Mouse (Mus musculus) heart, adult 2 months (tissue): ENCODE data around the gene Cacna1a. TPM values are rescaled to one million over a fixed set of nuclear protein-coding genes. Genes with fewer than 3 reads are reported as not detected.

Source experiments
- DNase-seq, 2 experiments: peaks; one replicate each; pipeline ENCODE4 v3.0.0; 2021
- H3K27ac ChIP-seq: fragments of 200-600 bp; 2 replicates; pipeline ENCODE4 v1.8.1; 2022
- H3K27me3 ChIP-seq: fragments of 200-500 bp; 2 replicates; pipeline ENCODE4 v1.6.1; 2012; ENCODE audit warnings: mild to moderate bottlenecking, low read length, inconsistent platforms, mixed read lengths; ENCODE audit not compliant: control insufficient read depth, insufficient read depth
- H3K36me3 ChIP-seq: fragments of 200-500 bp; 2 replicates; pipeline ENCODE4 v1.6.1; 2012; ENCODE audit warnings: low read length, inconsistent platforms; ENCODE audit not compliant: control insufficient read depth, insufficient read depth
- H3K4me1 ChIP-seq: fragments of 200-500 bp; 2 replicates; pipeline ENCODE4 v1.6.1; 2011; ENCODE audit warnings: low read length; ENCODE audit not compliant: control insufficient read depth, insufficient read depth
- H3K4me3 ChIP-seq: fragments of 200-600 bp; 2 replicates; pipeline ENCODE4 v1.8.1; 2022
- H3K79me2 ChIP-seq: fragments of 200-500 bp; replicated peaks from 2 replicates; pipeline ENCODE4 v1.6.1; 2012; ENCODE audit warnings: mild to moderate bottlenecking, inconsistent platforms, low read length, moderate library complexity, mixed read lengths; ENCODE audit not compliant: control insufficient read depth, insufficient read depth
- H3K9ac ChIP-seq: fragments of 200-500 bp; 2 replicates; pipeline ENCODE4 v1.6.1; 2012; ENCODE audit warnings: low read depth, mild to moderate bottlenecking, control low read depth, inconsistent platforms, low read length, mixed read lengths
- CTCF ChIP-seq: fragments of 200-600 bp; IDR thresholded peaks from 2 replicates; pipeline ENCODE4 v1.8.1; 2022; ENCODE audit warnings: antibody characterized with exemption, mild to moderate bottlenecking, moderate library complexity
- EP300 ChIP-seq: fragments of 200-500 bp; IDR thresholded peaks from 2 replicates; pipeline ENCODE4 v1.6.1; 2011; ENCODE audit warnings: low read depth, low read length, control low read depth; ENCODE audit not compliant: insufficient read depth
- POLR2A ChIP-seq: fragments of 200-500 bp; IDR thresholded peaks from 2 replicates; pipeline ENCODE4 v1.6.1; 2011; ENCODE audit warnings: mild to moderate bottlenecking, low read depth, low read length, control low read depth; ENCODE audit not compliant: insufficient read depth
- WGBS: fragments of 180-500 bp; shearing (Covaris S2); methylation state at CpG from one replicate; pipeline ENCODE4 v1.1.7; 2018; 5-methylcytosine and 5-hydroxymethylcytosine counted together
- intact Hi-C: fragments of 180-260 bp; cut with DNase I; formaldehyde crosslinking; loops from one replicate; pipeline ENCODE4 v1.15.1; 2025
- polyA plus RNA-seq: library from polyadenylated mRNA; depleted of rRNA; stranded (reverse); fragments of >200 nt; gene quantifications from 2 replicates; pipeline ENCODE4 v1.2.3, GENCODE M21; 2012
- total RNA-seq, 2 experiments: library from RNA; stranded (reverse); gene quantifications; 2 replicates each; pipeline ENCODE4 v1.2.3; 2021

Cacna1a gene
- total and polyA plus RNA-seq, 3 experiments, result 2.5 to 4.4 (median 2.7) TPM

- 80% methylated on average over 4 of the region's 4 CpGs for WGBS
Observed at GRCm38 (mm10) chr8:84370972-84371371, 17.3 kb upstream of the Cacna1a start.

GRCm38 (mm10) chr8:84375038-84375437, 13.2 kb upstream of the Cacna1a start:
- no peak for DNase-seq
- WGBS, result 30% methylated on average over 5 of the region's 5 CpGs
- intact Hi-C loops, result no loop called here
- Histone ChIP-seq H3K27me3 (no peaks in the 10 kb centered on the region), H3K27ac (no peak overlapping the region), H3K9ac (no peak overlapping the region), H3K4me3 (no peak overlapping the region), H3K79me2 (no peaks in the 10 kb centered on the region), H3K4me1 (no peaks in the 10 kb centered on the region), H3K36me3 (no peaks in the 10 kb centered on the region)
- TF ChIP-seq CTCF, result no peak
- no peak for TF ChIP-seq EP300
- no peak for TF ChIP-seq POLR2A

More at GRCm38 (mm10) chr8:84370972-84371371, 17.3 kb upstream of the Cacna1a start:
- no peak for DNase-seq
- Histone ChIP-seq H3K9ac (no peak overlapping the region), H3K4me1 (no peaks in the 10 kb centered on the region), H3K79me2 (no peaks in the 10 kb centered on the region), H3K36me3 (no peaks in the 10 kb centered on the region), H3K27me3 (no peaks in the 10 kb centered on the region), H3K4me3 (no peak overlapping the region), H3K27ac (no peak overlapping the region)
- TF ChIP-seq CTCF (no peak), POLR2A (no peak), EP300 (no peak)
- intact Hi-C loops, result no loop called here

- TF ChIP-seq EP300 (no peak), POLR2A (no peak), CTCF (no peak)
- Histone ChIP-seq H3K4me3 (no peak overlapping the region), H3K9ac (no peak overlapping the region), H3K79me2 (no peaks in the 10 kb centered on the region), H3K27me3 (no peaks in the 10 kb centered on the region), H3K4me1 (no peaks in the 10 kb centered on the region), H3K27ac (no peak overlapping the region), H3K36me3 (no peaks in the 10 kb centered on the region)
- WGBS, result 88% methylated on average over 5 of the region's 5 CpGs
- intact Hi-C loops, result no loop called here
- DNase-seq, result no peak
Observed at GRCm38 (mm10) chr8:84375803-84376202, 12.4 kb upstream of the Cacna1a start.

GRCm38 (mm10) chr8:84376564-84376963, 11.7 kb upstream of the Cacna1a start:
- intact Hi-C loops, result no loop called here

GRCm38 (mm10) chr8:84381676-84382075, 6.6 kb upstream of the Cacna1a start:
- 76% methylated on average over 7 of the region's 7 CpGs for WGBS
- DNase-seq, result no peak
- intact Hi-C loops, result no loop called here

More at GRCm38 (mm10) chr8:84376564-84376963, 11.7 kb upstream of the Cacna1a start:
- WGBS, result 68% methylated on average over 6 of the region's 6 CpGs
- no peak for DNase-seq
- no peak overlapping the region for H3K4me3 ChIP-seq
- H3K27ac ChIP-seq, result no peak overlapping the region
- TF ChIP-seq CTCF, result no peak
- TF ChIP-seq EP300, result no peak
- no peak for TF ChIP-seq POLR2A
- H3K36me3 ChIP-seq, result no peaks in the 10 kb centered on the region
- H3K79me2 ChIP-seq, result no peaks in the 10 kb centered on the region
- H3K27me3 ChIP-seq, result no peaks in the 10 kb centered on the region
- no peaks in the 10 kb centered on the region for H3K4me1 ChIP-seq
- H3K9ac ChIP-seq, result no peak overlapping the region

GRCm38 (mm10) chr8:84388773-84389172, 533 bp downstream of the Cacna1a start:
- no peaks in the 10 kb centered on the region for H3K4me1 ChIP-seq
- no peaks in the 10 kb centered on the region for H3K27me3 ChIP-seq
- H3K36me3 ChIP-seq, result no peaks in the 10 kb centered on the region
- no peak overlapping the region for H3K27ac ChIP-seq
- no peaks in the 10 kb centered on the region for H3K79me2 ChIP-seq
- H3K4me3 ChIP-seq, result no peak overlapping the region
- TF ChIP-seq CTCF (no peak), EP300 (no peak), POLR2A (no peak)
- intact Hi-C loops, result no loop called here
- WGBS, result 12% methylated on average over 9 of the region's 9 CpGs
- DNase-seq, result no peak
- no peak overlapping the region for H3K9ac ChIP-seq

More at GRCm38 (mm10) chr8:84381676-84382075, 6.6 kb upstream of the Cacna1a start:
- TF ChIP-seq EP300 (no peak), CTCF (no peak), POLR2A (no peak)
- no peak overlapping the region for H3K9ac ChIP-seq
- H3K36me3 ChIP-seq, result no peaks in the 10 kb centered on the region
- H3K4me3 ChIP-seq, result no peak overlapping the region
- H3K27me3 ChIP-seq, result no peaks in the 10 kb centered on the region
- no peaks in the 10 kb centered on the region for H3K79me2 ChIP-seq
- no peak overlapping the region for H3K27ac ChIP-seq
- H3K4me1 ChIP-seq, result no peaks in the 10 kb centered on the region
